Mouse (Mus musculus) G1E (cell line): ENCODE measurements around the gene Icos. TPM values are rescaled to one million over a fixed set of nuclear protein-coding genes. Genes with fewer than 3 reads are reported as not detected.

Experiments used
- ATAC-seq: 2 replicates; pipeline ENCODE4 v1.8.0; 2016; ENCODE audit warnings: mild to moderate bottlenecking; ENCODE audit not compliant: insufficient number of reproducible peaks, poor library complexity, low FRiP score, severe bottlenecking; ENCODE audit errors: extremely low read depth
- DNase-seq: peaks from one replicate; pipeline ENCODE4 v3.0.0; 2012; ENCODE audit warnings: low spot score
- H3K27me3 ChIP-seq: 2 replicates; pipeline ENCODE4 v1.6.1; 2012; ENCODE audit warnings: mild to moderate bottlenecking, low read length, inconsistent platforms; ENCODE audit not compliant: insufficient read depth
- H3K36me3 ChIP-seq: replicated peaks from 2 replicates; pipeline ENCODE3; 2012; ENCODE audit warnings: mild to moderate bottlenecking, inconsistent platforms
- H3K4me1 ChIP-seq: 2 replicates; pipeline ENCODE4 v1.6.1; 2012; ENCODE audit warnings: low read depth, low read length, inconsistent platforms, mixed read lengths; ENCODE audit not compliant: insufficient read depth
- H3K4me3 ChIP-seq: 2 replicates; pipeline ENCODE4 v1.5.1; 2012; ENCODE audit warnings: low read depth, mild to moderate bottlenecking, inconsistent platforms, low read length, moderate library complexity, mixed read lengths
- H3K9me3 ChIP-seq: replicated peaks from 2 replicates; pipeline ENCODE4 v1.6.1; 2012; ENCODE audit warnings: inconsistent platforms
- CTCF ChIP-seq: IDR thresholded peaks from 2 replicates; pipeline ENCODE4 v1.5.1; 2012; ENCODE audit warnings: low read depth, low read length, inconsistent platforms, mixed read lengths
- GATA1 ChIP-seq: IDR thresholded peaks from 2 replicates; pipeline ENCODE4 v1.6.1; 2012; ENCODE audit warnings: borderline replicate concordance, low read length, inconsistent platforms, mixed read lengths
- GATA2 ChIP-seq: IDR thresholded peaks from 2 replicates; pipeline ENCODE4 v1.6.1; 2012; ENCODE audit warnings: low read depth, low read length, inconsistent platforms, borderline replicate concordance
- POLR2AphosphoS5 ChIP-seq: IDR thresholded peaks from 2 replicates; pipeline ENCODE4 v1.6.1; 2012; ENCODE audit warnings: low read depth, low read length, inconsistent platforms; ENCODE audit not compliant: insufficient replicate concordance
- TAL1 ChIP-seq: conservative IDR thresholded peaks from 2 replicates; pipeline ENCODE4 v1.6.1; 2012; ENCODE audit warnings: low read depth, low read length, inconsistent platforms, mixed read lengths
- polyA plus RNA-seq: library from polyadenylated mRNA; stranded (reverse); fragments of >175 nt; gene quantifications from 2 replicates; pipeline ENCODE4 v1.2.3, GENCODE M21; 2012
- total RNA-seq, 2 experiments: library from RNA; stranded (forward) in 1 of 2; stranded (reverse) in 1 of 2; fragments of 200-1000 nt in 1 of 2; fragments of >200 nt in 1 of 2; fragmentation: Nextera tagmentation in 1 of 2; gene quantifications; 2 replicates each; pipeline ENCODE4 v1.2.3; 2014 to 2017

Gene Icos
- total and polyA plus RNA-seq, 3 experiments: 0.33 TPM; not detected in 2

- Histone ChIP-seq H3K9me3 (no peaks in the 10 kb centered on the region), H3K4me3 (no peak overlapping the region), H3K36me3 (no peaks in the 10 kb centered on the region), H3K27me3 (peaks cover 2% of the 10 kb centered on the region; the same call in 1 of the 2 replicates), H3K4me1 (no peaks in the 10 kb centered on the region)
- TF ChIP-seq POLR2AphosphoS5: no peak
- no peak for TF ChIP-seq GATA1
- no peak for TF ChIP-seq CTCF
- no peak for TF ChIP-seq GATA2
- TF ChIP-seq TAL1: no peak
- ATAC-seq (no peak), DNase-seq (no peak)
Measured at GRCm38 (mm10) chr1:61039310-61039709, 61.6 kb downstream of the Icos start.

- DNase-seq (no peak), ATAC-seq (no peak)
- TF ChIP-seq TAL1 (no peak), GATA1 (no peak), GATA2 (no peak), CTCF (no peak), POLR2AphosphoS5 (no peak)
- H3K4me1 ChIP-seq: no peaks in the 10 kb centered on the region
- H3K4me3 ChIP-seq: no peak overlapping the region
- no peaks in the 10 kb centered on the region for H3K36me3 ChIP-seq
- H3K9me3 ChIP-seq: no peaks in the 10 kb centered on the region
- H3K27me3 ChIP-seq: peaks cover 2% of the 10 kb centered on the region; the same call in 1 of the 2 replicates
Measured at GRCm38 (mm10) chr1:61040401-61040800, 62.7 kb downstream of the Icos start.

- DNase-seq: no peak
- no peaks in the 10 kb centered on the region; the same call in 1 of the 2 replicates for H3K27me3 ChIP-seq
- no peaks in the 10 kb centered on the region for H3K36me3 ChIP-seq
- no peaks in the 10 kb centered on the region for H3K4me1 ChIP-seq
- H3K4me3 ChIP-seq: no peak overlapping the region
- no peak for ATAC-seq
- no peak for TF ChIP-seq GATA1
- no peak for TF ChIP-seq GATA2
- TF ChIP-seq TAL1: no peak
- no peak for TF ChIP-seq POLR2AphosphoS5
- TF ChIP-seq CTCF: no peak
- no peaks in the 10 kb centered on the region for H3K9me3 ChIP-seq
Measured at GRCm38 (mm10) chr1:61042842-61043241, 65.1 kb downstream of the Icos start.

- Histone ChIP-seq H3K4me1 (no peaks in the 10 kb centered on the region), H3K27me3 (no peaks in the 10 kb centered on the region; the same call in 1 of the 2 replicates), H3K9me3 (no peaks in the 10 kb centered on the region), H3K4me3 (no peak overlapping the region), H3K36me3 (no peaks in the 10 kb centered on the region)
- ATAC-seq (no peak), DNase-seq (no peak)
- TF ChIP-seq GATA1: no peak
- no peak for TF ChIP-seq CTCF
- no peak for TF ChIP-seq GATA2
- no peak for TF ChIP-seq POLR2AphosphoS5
- no peak for TF ChIP-seq TAL1
Measured at GRCm38 (mm10) chr1:61046055-61046705, 68.5 kb downstream of the Icos start.

GRCm38 (mm10) chr1:61047336-61047735 is 69.6 kb downstream of the Icos start:
- Histone ChIP-seq H3K4me3 (no peak overlapping the region), H3K4me1 (no peaks in the 10 kb centered on the region), H3K9me3 (no peaks in the 10 kb centered on the region), H3K36me3 (no peaks in the 10 kb centered on the region), H3K27me3 (no peaks in the 10 kb centered on the region; the same call in 1 of the 2 replicates)
- DNase-seq: no peak
- ATAC-seq: no peak
- TF ChIP-seq CTCF (no peak), TAL1 (no peak), POLR2AphosphoS5 (no peak), GATA2 (no peak), GATA1 (no peak)

Other genes with a start within 250 kb of the Icos start
- gene Ctla4, start 90.9 kb upstream of the Icos start, total RNA-seq (2014; fragmentation: Nextera tagmentation): not detected in 2 replicates
- 0.11 TPM in 1 of 2 replicates, not detected in the other for gene Ctla4, start 90.9 kb upstream of the Icos start, total RNA-seq (2017)
- gene Ctla4, start 90.9 kb upstream of the Icos start, polyA plus RNA-seq: not detected in 2 replicates